Mouse (Mus musculus): Measurements from ENCODE around the gene Igsf3.
A peak's percentile ranks its signal among the peaks of the same experiment; 100 is the strongest.

Igsf3 gene

DNA sequence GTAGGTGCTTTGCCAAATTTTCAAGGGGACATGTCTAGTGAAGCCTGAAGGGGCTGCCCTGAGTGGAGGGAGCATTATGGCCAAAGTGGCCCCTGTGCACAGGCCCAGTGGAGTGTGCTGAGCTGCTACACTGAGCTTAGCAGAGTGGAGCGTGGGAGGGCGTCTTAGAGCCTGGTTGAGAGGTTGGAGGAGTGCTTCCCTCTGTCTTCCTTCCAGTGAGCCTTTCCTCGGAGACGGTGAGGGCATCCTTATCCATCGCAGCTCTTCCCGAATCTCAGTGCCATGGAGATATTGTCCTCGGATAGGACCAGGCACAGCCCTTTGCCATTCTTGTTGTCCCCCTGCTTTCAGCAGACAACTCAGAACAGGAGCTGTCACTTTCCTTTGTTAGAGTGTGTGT lies 84.2 kb downstream of the Igsf3 start:
- DNase-seq, result no peak

DNA sequence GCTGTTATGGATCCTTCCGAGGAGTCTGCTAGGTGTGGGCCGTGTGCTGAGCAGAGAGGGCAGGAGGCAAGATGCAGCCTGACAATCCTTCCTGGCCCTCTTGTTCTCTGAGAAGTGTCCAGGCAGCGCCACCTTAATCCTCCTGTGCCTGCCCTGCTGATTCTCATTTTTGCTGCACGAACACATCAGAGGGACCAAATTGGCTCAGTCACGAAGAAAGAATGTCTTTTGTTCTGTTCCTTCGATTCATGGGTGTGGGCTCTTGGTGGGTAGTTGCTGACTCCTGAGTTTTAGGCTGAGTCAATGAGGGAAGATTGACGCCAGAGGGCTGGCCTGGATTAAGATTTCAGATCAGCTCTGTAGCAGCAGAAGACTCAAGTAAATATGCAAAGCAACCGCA lies 84.9 kb downstream of the Igsf3 start:
- no peak for DNase-seq

DNA sequence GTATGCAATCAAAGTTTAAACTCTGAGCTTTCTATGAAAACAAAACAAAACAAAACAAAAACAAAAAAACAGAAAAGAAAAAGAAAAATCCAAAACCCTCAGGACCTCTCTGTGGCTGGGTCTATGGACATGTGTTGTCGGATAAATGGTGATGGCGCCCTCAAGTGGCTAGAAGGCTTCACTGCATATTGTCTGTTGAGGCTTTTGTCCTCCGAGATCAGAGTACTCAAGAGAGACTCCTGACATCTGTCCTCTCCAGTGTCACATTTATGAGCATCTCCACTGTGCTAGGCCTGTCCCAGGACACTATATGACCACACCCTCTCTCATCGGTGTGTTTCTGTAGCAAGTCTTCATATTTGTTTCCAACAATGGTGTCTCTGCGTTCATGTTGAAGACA lies 85.4 kb downstream of the Igsf3 start:
- DNase-seq, result peak; percentile 68 to 77

DNA sequence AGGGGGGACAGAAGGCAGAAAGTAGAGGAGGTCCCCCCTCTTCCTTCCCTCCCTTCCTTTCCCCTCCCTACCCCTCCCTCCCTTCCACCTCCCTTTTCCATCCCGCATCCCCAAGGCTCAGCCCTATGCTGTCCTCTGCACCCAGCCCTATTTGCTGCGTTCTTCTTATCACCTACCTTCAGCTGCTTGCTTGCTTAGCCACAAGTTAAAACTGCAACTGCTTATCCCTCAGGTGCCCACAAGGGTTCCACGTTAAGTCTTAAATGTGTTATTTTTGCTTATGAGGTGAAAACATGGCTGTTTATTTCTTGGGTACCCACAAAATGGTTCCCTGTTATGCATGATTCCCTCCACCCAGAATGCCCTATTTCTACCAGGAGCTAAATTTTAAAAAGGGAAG lies 86.6 kb downstream of the Igsf3 start:
- DNase-seq, result no peak

DNA sequence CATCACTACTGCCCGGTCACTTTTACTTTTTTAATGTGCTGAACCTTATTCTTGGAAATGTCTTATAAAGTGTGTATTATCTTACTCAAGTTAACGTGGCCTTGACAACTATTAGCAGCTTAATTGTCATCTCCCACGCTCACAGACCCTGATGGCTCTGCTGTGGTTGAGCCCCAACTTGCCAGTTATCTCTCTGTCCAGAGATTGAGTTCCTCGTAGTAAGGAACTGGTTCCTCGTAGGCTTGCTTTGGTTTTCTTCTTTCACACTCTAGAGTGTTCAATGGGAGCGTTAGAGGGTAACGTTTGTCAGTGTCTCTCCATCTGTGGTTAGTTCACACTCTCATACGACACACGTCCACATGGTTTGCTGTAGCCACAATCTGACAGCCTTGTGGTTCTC lies 92.8 kb downstream of the Igsf3 start:
- no peak for DNase-seq

DNA sequence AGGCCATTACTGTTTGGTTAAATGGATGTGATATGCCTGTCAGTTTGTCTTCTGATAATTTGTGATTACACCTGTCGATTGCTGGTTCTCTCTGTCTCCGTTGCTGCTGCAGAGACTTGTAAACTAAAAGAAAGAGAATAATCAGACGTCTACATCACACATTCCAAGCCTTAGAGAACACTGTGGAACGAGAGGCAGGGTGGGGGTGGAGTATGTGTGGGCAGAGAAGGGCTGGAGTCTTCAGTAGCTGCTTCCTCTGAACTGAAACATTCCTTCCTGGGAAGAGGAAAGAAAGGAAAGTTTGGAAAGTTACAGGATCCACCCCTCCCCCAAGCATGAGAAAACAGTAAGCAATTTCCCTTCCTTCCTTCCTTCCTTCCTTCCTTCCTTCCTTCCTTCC lies 95.0 kb downstream of the Igsf3 start:
- no peak for DNase-seq

DNA sequence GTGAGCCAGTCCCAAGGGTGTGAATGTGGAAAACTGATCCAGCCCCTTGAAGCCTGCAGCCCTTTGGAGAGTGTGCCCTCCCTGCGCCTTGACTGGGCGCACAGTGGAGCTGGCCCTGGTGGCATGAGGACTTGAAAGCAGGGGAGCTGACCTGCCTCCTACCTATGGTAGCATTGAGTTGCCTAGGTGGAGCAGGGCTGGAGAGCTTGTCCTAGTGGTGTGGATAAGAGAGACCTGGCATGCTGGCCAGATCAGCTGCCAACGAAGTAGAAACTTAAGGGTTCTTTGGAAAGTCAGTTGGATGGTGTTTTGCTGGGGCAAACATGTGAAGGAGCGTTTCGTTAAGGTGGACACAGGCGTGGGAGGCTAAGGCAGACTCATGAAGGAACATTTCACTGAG lies 105.1 kb downstream of the Igsf3 start:
- no peak for DNase-seq

DNA sequence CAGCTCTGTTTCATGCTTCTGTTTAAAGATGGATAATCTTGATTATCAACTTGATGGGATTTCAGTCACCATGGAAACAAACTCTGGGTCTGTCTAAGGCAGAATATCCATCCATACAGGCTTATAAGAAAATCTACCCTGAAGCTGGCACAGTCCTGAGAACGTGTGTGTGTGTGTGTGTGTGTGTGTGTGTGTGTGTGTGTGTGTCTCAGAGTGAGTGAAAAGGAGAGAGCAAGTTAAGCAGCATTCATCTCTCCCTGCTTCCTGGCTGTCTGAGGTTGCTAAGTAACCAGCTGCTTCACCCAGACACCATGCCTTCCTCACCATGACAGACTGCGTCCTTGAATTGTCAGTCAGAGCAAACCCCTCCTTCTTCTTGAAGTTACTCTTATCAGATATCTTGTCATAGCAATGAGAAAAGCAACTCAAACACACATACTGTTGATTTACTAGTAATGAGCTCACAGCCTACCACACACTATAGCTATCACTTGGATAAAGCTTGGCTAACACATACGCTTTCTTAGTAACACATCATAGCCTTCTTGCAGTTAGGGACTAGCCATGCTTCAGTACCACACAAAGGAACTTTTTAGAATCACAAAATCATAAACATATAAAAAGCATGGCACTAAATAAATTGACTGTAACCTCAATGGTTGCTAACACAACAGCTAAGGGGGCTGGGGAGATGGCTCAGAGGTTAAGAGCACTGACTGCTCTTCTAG lies 106.5 kb downstream of the Igsf3 start:
- DNase-seq, result no peak

DNA sequence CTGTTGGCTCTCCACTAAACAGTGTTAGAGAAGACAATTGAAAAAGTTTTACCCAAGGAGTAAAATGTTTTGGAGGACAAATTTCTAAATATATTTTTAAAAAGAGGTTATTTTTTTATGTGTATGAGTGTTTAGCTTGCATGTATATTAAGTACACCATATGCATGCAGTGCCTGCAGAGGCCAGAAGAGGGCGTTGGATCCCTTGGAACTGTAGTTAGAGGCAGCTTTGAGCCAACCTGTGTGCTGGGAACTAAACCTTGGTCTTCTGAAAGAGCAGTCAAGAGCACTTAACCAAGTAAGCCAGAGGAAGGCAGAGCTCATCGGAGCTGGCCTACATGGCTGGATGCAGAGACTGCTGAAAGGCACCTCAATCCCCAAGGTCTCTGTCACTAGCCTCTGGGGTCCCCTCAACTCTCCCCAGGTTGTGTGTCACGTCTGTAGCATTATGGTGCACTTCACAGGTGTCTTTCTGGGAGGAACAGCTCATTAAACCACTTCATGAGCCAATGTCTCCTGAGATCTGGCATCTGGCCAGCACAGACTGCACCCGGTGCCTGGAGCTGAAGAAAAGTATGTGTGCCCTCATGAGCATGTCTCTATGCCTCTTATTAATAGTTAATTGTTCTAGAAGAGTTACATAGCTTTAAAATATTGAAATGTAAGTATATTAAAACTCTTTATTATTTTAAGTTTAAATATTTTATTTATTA lies 109.3 kb downstream of the Igsf3 start:
- DNase-seq, result peak; percentile 54 to 59

DNA sequence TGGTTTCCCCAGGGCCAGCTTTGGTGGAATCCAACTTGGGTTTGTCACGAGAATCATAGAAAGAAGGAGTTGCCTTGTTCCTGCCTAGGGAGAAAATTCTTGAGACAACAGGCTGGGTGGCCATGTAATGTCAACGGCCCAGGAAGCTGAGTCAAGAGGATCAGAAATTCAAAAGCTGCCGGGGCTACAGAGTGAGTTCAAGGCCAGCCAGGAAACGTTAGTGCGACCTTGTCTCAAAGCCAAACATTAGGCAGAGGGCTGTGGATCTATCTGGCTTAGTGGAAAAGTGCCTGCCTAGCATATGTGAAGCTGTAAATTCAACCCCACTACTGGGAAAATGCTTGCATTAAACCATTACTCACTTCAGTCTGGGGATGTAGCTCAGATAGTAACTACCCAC lies 110.6 kb downstream of the Igsf3 start:
- DNase-seq, result no peak

DNA sequence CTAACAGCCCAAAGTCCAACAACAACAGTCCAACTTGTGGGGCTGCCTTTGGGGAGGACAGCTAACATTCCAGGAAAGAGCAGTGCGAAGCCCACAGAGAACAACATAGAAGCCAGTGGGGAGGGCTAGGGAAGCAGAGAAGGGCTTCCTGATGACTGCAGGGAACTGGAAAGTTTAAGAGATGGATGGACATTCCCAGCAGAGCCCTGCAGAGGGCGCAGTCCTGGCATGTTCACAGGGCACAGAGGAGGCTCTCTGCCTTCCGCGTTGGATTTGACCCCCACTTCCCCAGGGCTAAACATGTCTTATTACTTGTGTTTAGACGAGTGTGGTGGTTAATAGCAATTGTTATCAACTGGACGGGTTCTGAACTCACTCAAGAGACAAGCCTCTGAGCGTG lies 111.3 kb downstream of the Igsf3 start:
- no peak for DNase-seq

DNA sequence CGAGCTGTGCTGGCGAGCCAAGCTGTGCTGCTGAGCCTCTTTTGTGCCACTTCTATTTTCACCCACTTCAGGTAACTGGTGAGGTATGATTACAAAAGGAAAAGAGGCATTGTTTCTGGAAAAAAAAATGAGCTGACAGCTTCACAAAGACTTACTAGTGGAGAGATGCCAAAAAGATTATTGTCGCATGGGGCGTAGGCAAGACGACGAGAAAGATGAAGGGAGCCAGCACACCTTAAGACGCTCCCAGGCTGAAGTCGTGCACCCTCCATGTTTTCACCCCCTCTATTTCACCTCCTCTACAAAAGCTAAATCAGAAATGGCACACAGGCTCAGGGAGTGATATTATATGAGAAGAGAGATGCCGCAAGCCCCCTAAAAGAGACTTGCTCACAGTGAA lies 113.6 kb downstream of the Igsf3 start:
- no peak for DNase-seq

DNA sequence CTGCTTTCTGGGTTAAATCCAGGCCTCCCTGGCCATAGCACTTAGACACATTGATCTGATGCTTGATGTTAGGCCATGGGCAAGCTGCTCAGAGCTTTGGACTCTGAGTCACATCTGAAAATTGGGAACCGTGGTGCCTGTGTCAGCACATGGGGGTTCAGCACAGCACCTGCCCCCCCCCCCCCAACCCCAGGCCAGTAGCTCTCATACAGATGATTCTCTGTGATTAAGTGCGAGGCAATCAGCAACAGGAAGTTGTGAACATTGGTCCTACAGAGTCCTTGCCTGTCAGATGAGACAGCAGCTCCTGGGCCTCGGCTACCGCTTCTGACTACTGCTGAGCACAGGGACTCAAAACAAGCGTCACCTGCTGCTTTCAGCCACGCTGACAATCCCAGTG lies 116.0 kb downstream of the Igsf3 start:
- DNase-seq, result no peak

DNA sequence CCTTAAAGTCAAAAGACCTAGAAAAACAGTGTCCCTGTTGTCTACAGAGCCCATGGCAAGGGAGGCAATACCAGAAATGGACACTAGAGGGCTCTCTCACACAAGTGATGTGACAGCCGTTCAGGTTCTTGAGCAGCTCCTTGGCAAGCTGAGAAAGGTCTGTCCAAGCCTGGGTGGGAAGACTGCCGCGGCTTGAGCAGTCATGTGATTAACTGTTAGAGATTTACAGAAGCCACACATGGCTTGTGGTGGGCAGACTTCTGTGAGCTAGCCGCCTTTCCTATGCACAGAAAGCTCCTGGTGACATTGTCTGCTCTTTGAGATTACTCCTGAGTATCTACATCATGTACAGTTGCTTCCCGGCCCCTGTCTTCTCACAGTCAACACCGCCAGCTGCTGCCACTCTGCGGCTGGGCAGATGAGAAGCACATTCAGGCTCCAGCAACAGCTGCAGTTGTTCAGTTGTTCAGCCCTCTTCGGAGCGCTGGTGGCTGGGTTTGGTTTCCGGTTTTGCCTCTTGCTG lies 117.1 kb downstream of the Igsf3 start:
- peak; percentile 89 to 94 for DNase-seq

DNA sequence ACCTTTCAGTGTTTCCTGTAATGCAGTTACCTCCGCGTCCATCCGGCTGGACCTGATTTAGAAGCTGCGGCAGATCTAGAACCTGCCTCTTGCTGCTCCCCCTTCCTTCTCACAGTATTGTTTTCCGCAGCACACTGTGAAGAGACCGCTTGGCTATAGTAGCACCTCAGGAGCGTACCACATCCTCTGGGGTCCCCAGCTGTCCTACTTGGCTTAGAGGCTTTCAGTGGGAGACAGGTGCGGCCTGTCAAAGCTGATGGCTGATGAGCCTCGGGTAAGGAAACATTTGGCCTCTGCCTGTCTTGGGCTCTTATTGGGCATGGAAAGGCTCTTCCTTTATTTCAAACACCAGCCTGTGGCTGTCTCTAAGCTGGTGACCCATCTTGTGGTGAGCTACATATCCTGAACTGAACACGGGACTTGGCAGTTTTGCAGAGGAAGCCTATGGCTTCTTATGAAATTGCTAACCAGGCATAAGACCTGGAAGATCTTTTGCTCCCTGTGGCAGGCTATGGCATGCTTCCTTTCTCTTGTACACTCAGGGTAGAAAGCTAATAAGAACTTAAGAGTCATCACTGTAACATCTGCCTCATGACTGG lies 120.6 kb downstream of the Igsf3 start:
- DNase-seq, result no peak

DNA sequence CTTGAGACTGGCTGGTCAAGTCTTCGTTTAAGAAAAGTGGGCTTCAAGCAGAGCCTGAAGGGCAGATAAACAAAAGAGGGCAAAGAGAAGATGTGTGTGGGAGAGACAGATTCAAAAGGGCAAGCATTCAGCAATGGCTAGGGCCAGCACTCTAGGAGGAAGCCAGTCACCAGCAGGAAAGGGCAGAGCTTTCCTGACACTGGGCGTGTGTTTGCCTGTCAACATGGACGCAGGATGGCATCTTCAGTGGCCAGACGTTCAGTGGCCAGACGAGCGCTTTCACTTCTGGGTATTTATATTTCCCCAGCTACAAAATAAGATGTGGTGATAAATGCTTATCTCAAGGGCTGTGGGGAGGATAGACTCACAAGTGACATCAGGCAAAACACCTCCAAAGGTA lies 123.0 kb downstream of the Igsf3 start:
- DNase-seq, result no peak

DNA sequence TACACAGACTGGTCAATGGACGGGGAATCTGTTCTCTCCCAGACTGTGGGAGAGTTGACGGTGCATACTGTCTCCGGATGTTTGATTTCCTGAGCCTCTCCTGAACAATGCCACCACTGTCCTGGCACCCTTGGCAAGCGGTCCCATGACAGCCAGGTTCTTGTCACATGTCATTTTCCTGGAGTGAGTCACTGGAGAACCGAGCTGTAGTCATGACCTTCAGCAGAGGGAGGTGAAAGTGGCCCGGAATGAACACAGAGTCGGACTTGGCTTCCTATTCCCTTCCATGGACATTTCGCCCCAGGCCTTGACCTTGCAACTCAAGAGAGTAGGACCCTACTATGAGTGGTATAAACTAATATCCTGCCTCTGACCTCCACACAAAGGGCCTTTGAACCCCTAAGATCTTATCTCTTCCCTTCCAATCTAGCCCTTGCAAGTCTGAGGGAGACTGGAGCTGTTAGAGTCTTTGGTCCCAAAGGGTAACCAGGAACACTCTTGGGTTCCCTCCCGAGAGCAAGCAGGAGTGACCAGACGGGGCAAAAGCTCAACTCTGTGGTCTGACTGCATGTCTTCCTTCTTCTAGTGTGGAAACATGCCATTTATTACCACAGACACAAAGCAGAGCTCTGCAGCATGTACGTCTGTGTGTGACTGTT lies 123.6 kb downstream of the Igsf3 start:
- DNase-seq, result no peak

DNA sequence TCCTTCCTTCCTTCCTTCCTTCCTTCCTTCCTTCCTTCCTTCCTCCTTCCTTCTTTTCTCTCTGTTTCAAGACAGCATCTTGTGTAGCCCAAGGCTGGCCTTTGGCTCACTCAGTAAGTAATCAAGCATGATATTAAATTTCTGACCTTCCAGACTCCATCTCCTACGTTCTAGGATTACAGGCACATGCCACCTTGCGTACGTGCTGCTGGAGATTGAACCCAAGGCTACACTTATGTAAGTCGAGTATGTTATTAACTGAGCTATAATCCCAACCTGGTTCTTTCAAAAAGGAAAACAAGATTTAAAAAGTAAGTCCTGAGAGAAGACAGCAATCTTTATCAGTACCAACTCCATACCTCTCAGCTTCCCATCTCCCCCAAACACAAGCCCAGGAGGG lies 124.7 kb downstream of the Igsf3 start:
- no peak for DNase-seq

DNA sequence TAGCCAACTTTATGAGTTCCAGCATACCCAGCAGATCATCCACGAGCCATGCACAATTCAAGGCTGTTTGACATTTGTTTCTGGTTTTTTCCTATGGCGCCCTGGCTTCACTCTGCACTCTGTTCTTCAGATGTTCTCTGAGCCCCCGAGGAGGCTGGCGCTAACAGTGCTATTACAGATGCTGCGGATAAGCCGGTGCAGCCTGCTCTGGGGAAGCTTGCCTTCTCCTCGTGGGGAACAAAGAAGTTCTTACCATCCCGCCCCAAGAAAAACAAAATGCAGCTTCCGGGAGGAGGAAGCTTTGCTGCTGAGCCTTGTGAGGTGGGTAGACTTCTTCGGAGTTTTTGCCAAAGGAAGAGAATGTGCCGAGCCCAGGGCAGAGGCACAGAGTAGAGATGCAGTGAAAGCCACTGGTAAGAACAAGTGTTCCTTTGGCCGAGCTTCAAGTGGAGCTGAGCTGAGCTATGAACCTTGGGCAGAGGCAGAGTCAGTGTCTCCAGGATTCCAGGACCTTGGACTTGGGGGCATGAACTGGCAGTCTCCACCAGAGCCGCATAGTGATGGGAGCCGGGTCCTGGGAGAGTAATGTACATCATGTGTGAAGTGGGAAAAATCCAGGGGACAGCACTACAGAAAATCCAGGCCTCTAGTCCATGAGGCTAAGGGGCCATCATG lies 125.3 kb downstream of the Igsf3 start:
- no peak for DNase-seq

DNA sequence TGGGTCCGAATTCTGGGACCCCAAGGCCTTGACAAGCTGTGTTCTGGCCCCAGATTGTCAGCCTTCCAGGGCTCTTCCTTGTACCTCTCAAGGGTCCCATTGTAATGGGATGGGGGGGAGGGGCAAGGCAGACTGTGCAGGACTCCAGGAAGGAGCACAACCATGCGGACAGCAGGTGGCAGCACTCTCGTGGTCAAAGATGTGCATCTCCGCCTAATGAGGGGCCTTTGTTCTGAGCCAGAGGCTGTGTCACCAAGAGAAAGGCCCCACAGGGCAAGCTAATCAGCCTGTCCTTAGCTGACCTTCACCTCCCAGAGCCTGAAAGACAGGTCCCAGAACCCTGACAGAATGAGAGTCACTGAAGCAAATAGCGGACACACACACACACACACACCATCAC lies 129.3 kb downstream of the Igsf3 start:
- DNase-seq, result peak; percentile 92

DNA sequence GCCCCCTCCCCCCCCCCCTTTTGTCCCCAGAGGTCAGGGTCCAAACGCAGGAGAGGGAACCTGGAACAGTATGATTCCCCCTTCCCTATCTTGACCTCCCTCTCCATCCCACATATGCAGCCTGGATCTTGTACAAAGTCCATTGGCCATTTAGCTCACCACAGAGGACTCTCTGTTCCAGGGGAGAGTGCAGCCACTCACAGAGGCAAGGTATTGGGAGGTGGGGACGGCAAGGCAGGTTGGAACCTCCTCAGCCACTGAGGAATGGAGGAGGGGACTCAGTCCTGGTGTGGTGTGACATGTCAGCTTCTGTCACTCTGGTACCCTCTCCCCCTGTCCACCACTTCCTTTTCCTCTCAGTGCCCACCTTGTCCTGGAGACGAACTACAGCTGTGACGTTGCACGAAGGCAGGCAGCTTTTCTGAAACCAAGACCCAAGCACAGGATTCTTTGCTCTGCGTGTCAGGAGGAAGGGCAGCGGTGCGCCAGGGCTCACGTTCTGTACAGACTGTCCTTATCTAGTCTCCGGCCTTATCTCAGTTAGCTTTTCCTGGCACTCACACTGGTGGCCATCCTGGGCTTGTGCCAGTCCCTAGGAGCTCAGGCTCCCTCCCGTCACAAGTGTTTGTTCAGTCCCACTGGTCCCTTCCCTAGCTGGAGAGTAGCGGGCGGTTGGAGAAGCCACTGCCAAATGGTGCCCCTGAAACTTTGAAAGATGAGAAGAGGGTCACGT lies 130.3 kb downstream of the Igsf3 start:
- DNase-seq, result peak in 1 of 2 experiments; percentile 32

DNA sequence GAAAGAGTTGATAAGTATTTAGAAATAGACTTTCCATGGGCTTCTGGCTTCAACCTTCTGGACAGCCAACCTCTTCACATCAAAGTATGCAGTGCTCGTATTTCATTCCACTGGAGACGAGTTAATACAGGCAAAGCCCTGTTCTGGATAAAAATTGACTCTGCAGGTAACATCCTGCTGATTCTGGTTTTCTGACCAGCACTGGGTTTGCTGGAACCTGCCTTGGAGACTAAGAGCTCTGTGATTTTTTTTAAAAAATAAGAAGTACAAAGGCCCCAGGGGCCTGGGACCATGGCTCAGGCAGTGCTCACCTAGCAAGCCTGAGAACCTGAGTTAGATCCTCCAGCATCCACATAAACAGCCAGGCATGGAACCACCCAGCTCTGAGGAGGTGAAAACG lies 130.9 kb downstream of the Igsf3 start:
- DNase-seq, result no peak
